Comparison of ENCODE assay signal across 21 mouse cellular contexts in genomic region chr9:44473184-44473583, GRCm38 (mm10). TPM values are rescaled to one million over a fixed set of nuclear protein-coding genes. Genes with fewer than 3 reads are reported as not detected.
DNase-seq lines count a peak whose midpoint lies in the region; ATAC-seq and TF ChIP-seq lines count a peak whose summit lies in the region.
"Had no signal": no experiment of that assay in that cellular context is flagged by ENCODE, and none has a peak within 500 bp of the region (broad histone marks: within the 10 kb centered on the region; RNA-seq: fewer than 3 reads in every experiment).

No protein-coding gene starts in this region.

- H3K4me2 ChIP-seq in intestine, postnatal 0 days (replicated peaks; ENCODE audit: low read depth) = no peak overlapping the region
- no peak overlapping the region for H3K4me2 ChIP-seq in intestine, embryonic 15.5 days (replicated peaks)
- H3K4me2 ChIP-seq in lung, postnatal 0 days (replicated peaks; ENCODE audit: low read depth, low read length) = no peak overlapping the region
- H3K4me2 ChIP-seq: heart, embryonic 13.5 days; hindbrain, embryonic 13.5 days; limb, embryonic 13.5 days; lung, embryonic 15.5 days; neural tube, embryonic 12.5 days had no signal

- no peak overlapping the region for H3K27ac ChIP-seq in intestine, postnatal 0 days (ENCODE audit: low read depth, low read length)
- no peak overlapping the region for H3K27ac ChIP-seq in intestine, embryonic 15.5 days
- no peak overlapping the region for H3K27ac ChIP-seq in lung, postnatal 0 days (ENCODE audit: low read length)
- H3K27ac ChIP-seq: heart, embryonic 13.5 days; hindbrain, embryonic 13.5 days; limb, embryonic 13.5 days; lung, embryonic 15.5 days; neural tube, embryonic 12.5 days had no signal

- H3K27me3 ChIP-seq in intestine, postnatal 0 days (replicated peaks; ENCODE audit: control insufficient read depth, insufficient read depth, low read length) = no peaks in the 10 kb centered on the region
- H3K27me3 ChIP-seq in intestine, embryonic 15.5 days (replicated peaks) = no peaks in the 10 kb centered on the region
- no peaks in the 10 kb centered on the region for H3K27me3 ChIP-seq in lung, postnatal 0 days (replicated peaks; ENCODE audit: insufficient read depth, low read length)
- H3K27me3 ChIP-seq in splenic B cell, adult 2 months (ENCODE audit: control insufficient read depth, insufficient read depth, low read length, poor library complexity, severe bottlenecking) = no peaks in the 10 kb centered on the region
- H3K27me3 ChIP-seq: limb, embryonic 13.5 days; lung, embryonic 15.5 days had no signal

- H3K9ac ChIP-seq in intestine, postnatal 0 days (ENCODE audit: low read depth, low read length) = no peak overlapping the region
- H3K9ac ChIP-seq in intestine, embryonic 15.5 days = no peak overlapping the region
- no peak overlapping the region for H3K9ac ChIP-seq in lung, postnatal 0 days (replicated peaks; ENCODE audit: low read depth)
- H3K9ac ChIP-seq: heart, embryonic 13.5 days; hindbrain, embryonic 13.5 days; limb, embryonic 13.5 days; lung, embryonic 15.5 days; neural tube, embryonic 12.5 days had no signal

- DNase-seq in cerebellum, adult 9-10 months = peak; percentile 38
- no peak for DNase-seq in cerebellum, postnatal 4 days (ENCODE audit: low spot score in 2 of 2)
- no peak for DNase-seq in lung, postnatal 0 days (ENCODE audit: low spot score)
- DNase-seq in lung, adult 2 months = no peak
- peak; percentile 45 for DNase-seq in splenic B cell, adult 2 months (ENCODE audit: low read depth, low spot score)
- DNase-seq: adrenal gland, adult 2 months; kidney, adult 18-20 months had no signal

- no peak overlapping the region for H3K4me3 ChIP-seq in intestine, postnatal 0 days (ENCODE audit: low read depth, low read length)
- H3K4me3 ChIP-seq in intestine, embryonic 15.5 days (replicated peaks) = no peak overlapping the region
- H3K4me3 ChIP-seq in lung, postnatal 0 days (ENCODE audit: low read depth, low read length) = no peak overlapping the region
- H3K4me3 ChIP-seq in lung, adult 2 months (replicated peaks; ENCODE audit: extremely low read depth, low read depth, low read length) = no peak overlapping the region
- H3K4me3 ChIP-seq: heart, embryonic 13.5 days; hindbrain, embryonic 13.5 days; limb, embryonic 13.5 days; lung, embryonic 15.5 days; megakaryocyte, embryonic 14.5 days; neural tube, embryonic 12.5 days had no signal

- H3K4me1 ChIP-seq in intestine, postnatal 0 days (replicated peaks; ENCODE audit: control insufficient read depth, insufficient read depth, low read length) = peaks cover 3% of the 10 kb centered on the region; the same call in 1 of the 2 replicates
- peaks cover 10% of the 10 kb centered on the region for H3K4me1 ChIP-seq in intestine, embryonic 15.5 days (replicated peaks)
- H3K4me1 ChIP-seq in lung, postnatal 0 days (ENCODE audit: insufficient read depth, low read depth, low read length) = no peaks in the 10 kb centered on the region
- H3K4me1 ChIP-seq in lung, adult 2 months (ENCODE audit: control insufficient read depth, insufficient read depth, low read length) = no peaks in the 10 kb centered on the region

- TF ChIP-seq EP300 in lung, postnatal 0 days (IDR thresholded peaks at IDR 0.05) = no peak

- TF ChIP-seq POLR2A in lung, adult 2 months (IDR thresholded peaks at IDR 0.05; ENCODE audit: borderline replicate concordance, extremely low read depth, low read depth, low read length) = no peak

- ATAC-seq in intestine, postnatal 0 days = no peak
- no peak for ATAC-seq in intestine, embryonic 15.5 days
- no peak for ATAC-seq in lung, postnatal 0 days
- no peak for ATAC-seq in megakaryocyte progenitor cell, adult 5-6 weeks (replicated peaks; ENCODE audit: poor library complexity)

- no peaks in the 10 kb centered on the region for H3K36me3 ChIP-seq in intestine, postnatal 0 days (ENCODE audit: control insufficient read depth, insufficient read depth)
- no peaks in the 10 kb centered on the region for H3K36me3 ChIP-seq in intestine, embryonic 15.5 days
- H3K36me3 ChIP-seq in lung, postnatal 0 days (ENCODE audit: insufficient read depth, low read length) = no peaks in the 10 kb centered on the region
- no peaks in the 10 kb centered on the region for H3K36me3 ChIP-seq in splenic B cell, adult 2 months (ENCODE audit: control insufficient read depth, insufficient read depth, low read length, poor library complexity, severe bottlenecking)
- H3K36me3 ChIP-seq: G1E; heart, embryonic 13.5 days; hindbrain, embryonic 13.5 days; limb, embryonic 13.5 days; lung, embryonic 15.5 days; neural tube, embryonic 12.5 days had no signal

- no peaks in the 10 kb centered on the region for H3K9me3 ChIP-seq in intestine, postnatal 0 days (ENCODE audit: control insufficient read depth)
- no peaks in the 10 kb centered on the region for H3K9me3 ChIP-seq in intestine, embryonic 15.5 days
- no peaks in the 10 kb centered on the region for H3K9me3 ChIP-seq in lung, postnatal 0 days (ENCODE audit: low read length)
- H3K9me3 ChIP-seq: G1E; heart, embryonic 13.5 days; hindbrain, embryonic 13.5 days; limb, embryonic 13.5 days; lung, embryonic 15.5 days; neural tube, embryonic 12.5 days had no signal

- WGBS in intestine, postnatal 0 days = 59% methylated on average over 3 of the region's 3 CpGs
- WGBS in intestine, embryonic 15.5 days = 62% methylated on average over 3 of the region's 3 CpGs
- 59% methylated on average over 3 of the region's 3 CpGs for WGBS in lung, postnatal 0 days
- WGBS in lung, adult 2 months = 51% methylated on average over 3 of the region's 3 CpGs

- TF ChIP-seq CTCF in intestine, postnatal 0 days (IDR thresholded peaks at IDR 0.05; ENCODE audit: low read depth) = peak; percentile 49
- peak; percentile 54 for TF ChIP-seq CTCF in lung, postnatal 0 days (IDR thresholded peaks at IDR 0.05)
- no peak for TF ChIP-seq CTCF in lung, adult 2 months (IDR thresholded peaks at IDR 0.05; ENCODE audit: insufficient read depth, low read length)

RNA-seq across cellular contexts. Expression of gene Bcl9l, which starts 9.4 kb away (rescaled TPM):
- polyA plus RNA-seq in intestine, postnatal 0 days (2015; fragmentation: Nextera tagmentation; extraction: Ambion mirVana) = 4.8 and 4.9 TPM in 2 replicates
- polyA plus RNA-seq in intestine, embryonic 15.5 days (2015; fragmentation: Nextera tagmentation; extraction: Ambion mirVana) = 7.5 and 7.8 TPM in 2 replicates
- polyA plus RNA-seq in lung, postnatal 0 days (2015; fragmentation: Nextera tagmentation; extraction: Ambion mirVana) = 10.7 and 12.3 TPM in 2 replicates
- 69.0 and 70.7 TPM in 2 replicates for polyA plus RNA-seq in lung, adult 2 months (2012; rRNA removed)
- total RNA-seq in megakaryocyte progenitor cell, adult 5-6 weeks (2015) = 4.3 and 4.5 TPM in 2 replicates
- total RNA-seq in megakaryocyte progenitor cell, adult 5-6 weeks (2017) = 1.6 and 1.8 TPM in 2 replicates

RNA-seq across cellular contexts. Expression of gene Upk2, which starts 18.4 kb away (rescaled TPM):
- not detected in 2 replicates for polyA plus RNA-seq in intestine, postnatal 0 days (2015; fragmentation: Nextera tagmentation; extraction: Ambion mirVana)
- polyA plus RNA-seq in intestine, embryonic 15.5 days (2015; fragmentation: Nextera tagmentation; extraction: Ambion mirVana) = 1.2 TPM in 2 replicates
- polyA plus RNA-seq in lung, postnatal 0 days (2015; fragmentation: Nextera tagmentation; extraction: Ambion mirVana) = 2.2 and 2.3 TPM in 2 replicates
- polyA plus RNA-seq in lung, adult 2 months (2012; rRNA removed) = 4.0 and 4.4 TPM in 2 replicates
- total RNA-seq in megakaryocyte progenitor cell, adult 5-6 weeks (2015) = not detected in 2 replicates
- total RNA-seq in megakaryocyte progenitor cell, adult 5-6 weeks (2017) = not detected in 2 replicates
- total RNA-seq: adrenal gland, adult 2 months; G1E; layer of hippocampus, adult 8-10 months; left cerebral cortex, adult 8-10 months had no signal
- polyA plus RNA-seq: adrenal gland, adult 2 months; G1E; heart, embryonic 13.5 days; hindbrain, embryonic 13.5 days had no signal

RNA-seq across cellular contexts. Expression of gene Foxr1, which starts 32.2 kb away (rescaled TPM):
- polyA plus RNA-seq in intestine, postnatal 0 days (2015; fragmentation: Nextera tagmentation; extraction: Ambion mirVana) = not detected in 2 replicates
- polyA plus RNA-seq in intestine, embryonic 15.5 days (2015; fragmentation: Nextera tagmentation; extraction: Ambion mirVana) = not detected in 2 replicates
- polyA plus RNA-seq in lung, postnatal 0 days (2015; fragmentation: Nextera tagmentation; extraction: Ambion mirVana) = not detected in 2 replicates
- polyA plus RNA-seq in lung, adult 2 months (2012; rRNA removed) = 0.16 TPM in 1 of 2 replicates, not detected in the other
- not detected in 2 replicates for total RNA-seq in megakaryocyte progenitor cell, adult 5-6 weeks (2015)
- not detected in 2 replicates for total RNA-seq in megakaryocyte progenitor cell, adult 5-6 weeks (2017)
- total RNA-seq: adrenal gland, adult 2 months; gastrocnemius, postnatal 4 days; layer of hippocampus, adult 8-10 months; left cerebral cortex, adult 8-10 months had no signal
- polyA plus RNA-seq: adrenal gland, adult 2 months; cerebellum, adult 2 months; G1E; heart, embryonic 13.5 days; hindbrain, embryonic 13.5 days; limb, embryonic 13.5 days; lung, embryonic 15.5 days; neural tube, embryonic 12.5 days had no signal

RNA-seq across cellular contexts. Expression of gene Ccdc84, which starts 54.8 kb away (rescaled TPM):
- polyA plus RNA-seq in intestine, postnatal 0 days (2015; fragmentation: Nextera tagmentation; extraction: Ambion mirVana) = 14.7 and 19.7 TPM in 2 replicates
- polyA plus RNA-seq in intestine, embryonic 15.5 days (2015; fragmentation: Nextera tagmentation; extraction: Ambion mirVana) = 24.0 and 25.6 TPM in 2 replicates
- 24.2 and 24.5 TPM in 2 replicates for polyA plus RNA-seq in lung, postnatal 0 days (2015; fragmentation: Nextera tagmentation; extraction: Ambion mirVana)
- 16.4 and 23.0 TPM in 2 replicates for polyA plus RNA-seq in lung, adult 2 months (2012; rRNA removed)
- 28.0 and 33.1 TPM in 2 replicates for total RNA-seq in megakaryocyte progenitor cell, adult 5-6 weeks (2015)
- total RNA-seq in megakaryocyte progenitor cell, adult 5-6 weeks (2017) = 26.4 and 26.7 TPM in 2 replicates

Comparison
In these comparisons a context has a peak if more than half of its experiments do, and no peak if none do; other contexts are left out.
1. DNase-seq: peak in cerebellum, adult 9-10 months (single experiment) and splenic B cell, adult 2 months (single experiment); none in cerebellum, postnatal 4 days (0 of 2), lung, postnatal 0 days (single experiment) and lung, adult 2 months (single experiment).